Mouse (Mus musculus): ENCODE results near the gene Klrg2.

DNA sequence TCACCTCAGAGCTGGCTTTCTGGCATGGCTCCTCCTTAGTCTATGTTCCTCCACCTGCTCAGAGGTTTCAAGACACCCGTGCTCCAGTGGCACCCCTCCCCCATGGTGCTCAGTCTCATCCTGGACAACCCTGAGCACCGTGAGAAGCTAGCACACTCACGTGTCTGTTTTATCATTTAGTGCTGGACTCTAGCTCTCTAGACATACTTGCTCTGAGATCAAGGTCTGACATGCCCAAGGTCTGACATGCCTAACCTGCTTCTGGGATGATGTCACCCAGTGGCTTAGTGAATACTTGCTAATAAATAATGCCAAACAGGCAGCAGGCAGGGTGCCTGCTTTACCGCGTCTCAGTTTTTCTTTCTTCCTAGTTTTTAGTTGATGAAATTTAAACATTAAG lies 5.6 kb upstream of the Klrg2 start:
- TF ChIP-seq ZMIZ1 (IDR thresholded peaks at IDR 0.05; ENCODE audit: low read depth, low read length) (no peak), CTCF (conservative IDR thresholded peaks at IDR 0.05 in 1 of 2, IDR thresholded peaks at IDR 0.05 in 1 of 2; ENCODE audit: low read depth in 2 of 2, low read length in 2 of 2) (no peak), KAT2A (IDR thresholded peaks at IDR 0.05; ENCODE audit: insufficient replicate concordance, low read length) (no peak), POLR2A (IDR thresholded peaks at IDR 0.05; ENCODE audit: low read depth, low read length) (no peak), MAX (IDR thresholded peaks at IDR 0.05; ENCODE audit: low read length) (no peak), JUN (IDR thresholded peaks at IDR 0.05; ENCODE audit: insufficient read depth, low read depth, low read length) (no peak)

Data from CH12.LX (cell line).